Mouse (Mus musculus) midbrain, embryonic 15.5 days (tissue): ENCODE results near the gene Gper1. TPM values are rescaled to one million over a fixed set of nuclear protein-coding genes. Genes with fewer than 3 reads are reported as not detected.
"Not testable (repeated sequence)": the region's sequence is repeated elsewhere in the genome, so short reads cannot be mapped to it uniquely, and the experiment has no call there.

Source experiments
- ATAC-seq: fragments of 200-750 bp; cut with Nextera tagmentation; replicated peaks from 2 replicates; pipeline ENCODE4 v1.8.0; 2017; ENCODE audit warnings: moderate TSS enrichment
- H3K27ac ChIP-seq: fragments of 300-500 bp; sonication (generic); 2 replicates; pipeline ENCODE4 v1.5.1; 2015; ENCODE audit warnings: mild to moderate bottlenecking, inconsistent platforms
- H3K27me3 ChIP-seq: fragments of 300-500 bp; sonication (generic); replicated peaks from 2 replicates; pipeline ENCODE4 v1.6.1; 2015; ENCODE audit warnings: inconsistent platforms
- H3K36me3 ChIP-seq: fragments of 300-500 bp; sonication (generic); replicated peaks from 2 replicates; pipeline ENCODE4 v1.6.1; 2015; ENCODE audit warnings: inconsistent platforms
- H3K4me1 ChIP-seq: fragments of 300-500 bp; sonication (generic); 2 replicates; pipeline ENCODE4 v1.6.1; 2015; ENCODE audit warnings: inconsistent platforms
- H3K4me2 ChIP-seq: fragments of 300-500 bp; sonication (generic); 2 replicates; pipeline ENCODE4 v1.6.1; 2015; ENCODE audit warnings: inconsistent platforms, mild to moderate bottlenecking, moderate library complexity
- H3K4me3 ChIP-seq: fragments of 300-500 bp; sonication (generic); 2 replicates; pipeline ENCODE4 v1.5.1; 2015; ENCODE audit warnings: mild to moderate bottlenecking, inconsistent platforms
- H3K9ac ChIP-seq: fragments of 300-500 bp; sonication (generic); 2 replicates; pipeline ENCODE4 v1.6.1; 2015; ENCODE audit warnings: mild to moderate bottlenecking, inconsistent platforms
- H3K9me3 ChIP-seq: fragments of 300-500 bp; sonication (generic); 2 replicates; pipeline ENCODE4 v1.6.1; 2016; ENCODE audit warnings: inconsistent platforms
- WGBS: fragments of 180-500 bp; shearing (Covaris S2); methylation state at CpG from one replicate; pipeline ENCODE4 v1.1.7; 2015; ENCODE audit warnings: mixed read lengths; 5-methylcytosine and 5-hydroxymethylcytosine counted together
- polyA plus RNA-seq: library from polyadenylated mRNA; unstranded; fragments of >200 nt; fragmentation: Nextera tagmentation; extraction: Ambion mirVana; gene quantifications from 2 replicates; pipeline ENCODE4 v1.2.1, GENCODE M21; 2015

Gene Gper1
- polyA plus RNA-seq, 1 experiment from 2014 or later, result 8.2 TPM

DNA sequence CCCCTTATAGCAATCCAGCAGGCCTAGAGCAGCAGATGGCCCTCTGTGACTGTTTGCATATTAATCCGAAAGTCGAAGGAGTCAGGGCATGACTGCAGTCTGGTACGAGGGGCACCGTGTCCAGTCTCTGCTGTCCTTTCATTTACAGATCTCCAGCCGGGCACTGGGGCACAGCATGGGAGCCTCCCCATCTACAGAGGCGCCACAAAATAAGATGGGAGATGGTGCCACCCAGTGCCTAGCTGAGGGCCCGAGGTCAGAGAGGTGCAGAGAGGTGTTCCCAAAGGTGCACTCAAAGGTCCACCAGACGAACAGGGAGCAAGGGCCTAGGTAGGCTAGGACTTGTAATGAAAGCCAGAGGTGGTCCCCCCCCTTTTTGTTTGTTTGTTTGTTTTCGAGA lies 39.7 kb upstream of the Gper1 start:
- Histone ChIP-seq H3K4me2 (no peak overlapping the region), H3K4me1 (peaks cover 22% of the 10 kb centered on the region), H3K9ac (no peak overlapping the region), H3K36me3 (no peaks in the 10 kb centered on the region), H3K27me3 (no peaks in the 10 kb centered on the region), H3K27ac (no peak overlapping the region), H3K4me3 (no peak overlapping the region), H3K9me3 (no peaks in the 10 kb centered on the region)
- ATAC-seq, result no peak
- 71% methylated on average over 9 of the region's 9 CpGs for WGBS

- H3K27ac ChIP-seq, result no peak overlapping the region
- no peaks in the 10 kb centered on the region for H3K27me3 ChIP-seq
- no peak for ATAC-seq
- WGBS, result 77% methylated on average over 10 of the region's 10 CpGs
- no peaks in the 10 kb centered on the region for H3K36me3 ChIP-seq
- no peak overlapping the region for H3K4me2 ChIP-seq
- peaks cover 34% of the 10 kb centered on the region for H3K4me1 ChIP-seq
- no peak overlapping the region for H3K9ac ChIP-seq
- H3K9me3 ChIP-seq, result no peaks in the 10 kb centered on the region
- no peak overlapping the region for H3K4me3 ChIP-seq
Observed at GRCm38 (mm10) chr5:139384531-139384930, 38.4 kb upstream of the Gper1 start.

GRCm38 (mm10) chr5:139386047-139386446 lies 36.9 kb upstream of the Gper1 start:
- no peak for ATAC-seq
- H3K9me3 ChIP-seq, result no peaks in the 10 kb centered on the region
- no peak overlapping the region for H3K27ac ChIP-seq
- 98% methylated on average over 5 of the region's 5 CpGs for WGBS
- H3K4me3 ChIP-seq, result no peak overlapping the region
- no peaks in the 10 kb centered on the region for H3K27me3 ChIP-seq
- H3K4me2 ChIP-seq, result no peak overlapping the region
- H3K36me3 ChIP-seq, result no peaks in the 10 kb centered on the region
- H3K4me1 ChIP-seq, result peaks cover 29% of the 10 kb centered on the region
- no peak overlapping the region for H3K9ac ChIP-seq

GRCm38 (mm10) chr5:139387329-139388194 lies 35.4 kb upstream of the Gper1 start:
- H3K27me3 ChIP-seq, result no peaks in the 10 kb centered on the region
- H3K9ac ChIP-seq, result no peak overlapping the region
- no peak overlapping the region for H3K4me3 ChIP-seq
- H3K27ac ChIP-seq, result no peak overlapping the region
- peaks cover 27% of the 10 kb centered on the region for H3K4me1 ChIP-seq
- H3K9me3 ChIP-seq, result no peaks in the 10 kb centered on the region
- ATAC-seq, result no peak
- H3K4me2 ChIP-seq, result no peak overlapping the region
- WGBS, result 83% methylated on average over 10 of the region's 10 CpGs
- H3K36me3 ChIP-seq, result no peaks in the 10 kb centered on the region

DNA sequence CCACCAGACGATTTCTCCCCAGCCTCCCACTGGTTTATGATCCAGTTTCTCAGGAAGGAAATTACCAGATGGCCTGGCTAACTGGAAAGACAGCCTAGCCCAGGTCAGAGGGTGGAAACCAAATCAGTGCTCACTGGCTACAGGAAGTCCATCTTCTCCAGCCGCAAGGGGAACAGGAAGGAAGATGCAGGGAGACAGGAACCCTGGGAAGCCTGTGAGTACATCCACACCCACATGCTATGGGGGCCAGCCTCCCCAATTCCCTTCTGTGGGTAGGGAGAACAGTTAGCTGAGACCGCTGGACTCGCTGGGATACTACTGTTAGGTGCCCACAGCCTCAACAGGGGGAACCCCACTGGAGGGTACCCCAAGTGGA lies 34.8 kb upstream of the Gper1 start:
- peaks cover 22% of the 10 kb centered on the region for H3K4me1 ChIP-seq
- no peak for ATAC-seq
- WGBS, result 83% methylated on average over 4 of the region's 4 CpGs
- no peak overlapping the region for H3K4me2 ChIP-seq
- H3K27ac ChIP-seq, result 0 out of 2 replicates have a peak overlapping the region, but pooled peaks have one; percentile 69
- H3K27me3 ChIP-seq, result no peaks in the 10 kb centered on the region
- no peaks in the 10 kb centered on the region for H3K36me3 ChIP-seq
- no peak overlapping the region for H3K4me3 ChIP-seq
- H3K9me3 ChIP-seq, result no peaks in the 10 kb centered on the region
- H3K9ac ChIP-seq, result no peak overlapping the region

DNA sequence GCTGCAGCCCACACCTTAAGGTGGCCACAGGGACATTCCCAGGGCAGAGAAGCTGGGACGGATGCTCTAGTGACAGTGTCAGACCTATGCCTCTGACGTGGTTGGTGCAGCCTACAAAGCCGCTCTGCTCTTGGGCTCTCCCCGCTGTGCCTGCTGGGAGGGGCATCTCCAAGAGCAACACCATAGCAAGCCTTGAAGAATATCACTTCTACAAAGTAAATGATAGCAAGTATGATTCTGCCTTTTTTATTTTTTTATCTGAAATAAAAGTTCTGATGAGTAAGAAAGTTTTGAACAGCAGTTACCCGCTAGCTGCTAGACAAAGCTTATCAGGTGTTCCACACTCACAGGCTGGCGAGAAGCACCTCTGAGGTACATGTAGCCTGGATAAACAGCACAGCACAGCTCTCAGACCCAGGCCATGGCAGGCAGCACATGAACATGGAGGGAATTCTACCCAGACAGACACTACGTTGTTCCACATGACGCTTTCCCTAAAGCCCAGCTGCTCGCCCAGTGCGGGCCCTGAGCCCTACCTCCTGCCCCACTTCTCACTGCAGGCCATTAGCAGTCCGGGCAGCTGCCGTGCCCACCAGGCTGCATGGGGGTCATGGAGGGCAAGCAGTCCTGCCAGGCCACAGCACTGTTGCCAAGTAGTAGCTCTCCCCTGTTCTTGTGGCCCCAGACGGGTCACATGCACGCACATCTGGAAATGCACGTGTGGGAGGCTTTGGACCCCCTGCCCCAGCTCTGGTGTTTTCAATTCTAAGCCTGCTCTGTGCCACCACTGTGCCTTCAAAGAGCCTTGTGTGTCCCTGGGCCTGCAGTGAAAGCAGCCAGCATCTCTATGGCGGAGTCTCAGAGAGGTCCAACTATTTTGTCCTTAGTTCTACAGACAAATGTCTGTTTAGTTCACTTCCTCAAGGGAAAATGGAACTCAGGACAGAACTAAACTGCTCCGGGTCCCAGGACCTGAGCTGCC lies 34.0 kb upstream of the Gper1 start:
- Histone ChIP-seq H3K4me1 (peaks cover 22% of the 10 kb centered on the region), H3K9ac (no peak overlapping the region), H3K27ac (peak overlapping the region; percentile 69), H3K4me2 (no peak overlapping the region), H3K9me3 (no peaks in the 10 kb centered on the region), H3K27me3 (no peaks in the 10 kb centered on the region), H3K36me3 (no peaks in the 10 kb centered on the region), H3K4me3 (no peak overlapping the region)
- ATAC-seq, result 0 out of 2 replicates have a peak, but pooled peaks have one; percentile 31
- 79% methylated on average over 17 of the region's 17 CpGs for WGBS

DNA sequence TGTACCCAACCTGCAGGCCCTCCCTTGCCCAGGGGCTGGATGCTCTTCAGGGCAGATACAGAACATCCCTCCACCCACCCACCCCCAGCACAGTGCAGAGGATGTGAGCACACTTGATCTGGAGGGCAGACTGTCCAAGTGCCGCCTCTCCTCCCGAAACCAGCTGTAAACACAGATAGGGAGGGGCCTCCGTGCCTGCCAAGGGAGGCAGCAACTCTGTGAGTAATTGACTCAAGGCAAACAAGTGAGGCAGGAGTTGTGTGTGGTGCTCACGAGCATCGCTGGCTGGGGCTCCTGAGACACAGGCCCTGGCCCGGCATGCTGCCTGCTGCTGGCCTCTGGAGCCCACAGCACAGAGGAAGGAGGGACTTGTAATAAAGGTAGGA lies 33.3 kb upstream of the Gper1 start:
- 59% methylated on average over 6 of the region's 6 CpGs for WGBS

DNA sequence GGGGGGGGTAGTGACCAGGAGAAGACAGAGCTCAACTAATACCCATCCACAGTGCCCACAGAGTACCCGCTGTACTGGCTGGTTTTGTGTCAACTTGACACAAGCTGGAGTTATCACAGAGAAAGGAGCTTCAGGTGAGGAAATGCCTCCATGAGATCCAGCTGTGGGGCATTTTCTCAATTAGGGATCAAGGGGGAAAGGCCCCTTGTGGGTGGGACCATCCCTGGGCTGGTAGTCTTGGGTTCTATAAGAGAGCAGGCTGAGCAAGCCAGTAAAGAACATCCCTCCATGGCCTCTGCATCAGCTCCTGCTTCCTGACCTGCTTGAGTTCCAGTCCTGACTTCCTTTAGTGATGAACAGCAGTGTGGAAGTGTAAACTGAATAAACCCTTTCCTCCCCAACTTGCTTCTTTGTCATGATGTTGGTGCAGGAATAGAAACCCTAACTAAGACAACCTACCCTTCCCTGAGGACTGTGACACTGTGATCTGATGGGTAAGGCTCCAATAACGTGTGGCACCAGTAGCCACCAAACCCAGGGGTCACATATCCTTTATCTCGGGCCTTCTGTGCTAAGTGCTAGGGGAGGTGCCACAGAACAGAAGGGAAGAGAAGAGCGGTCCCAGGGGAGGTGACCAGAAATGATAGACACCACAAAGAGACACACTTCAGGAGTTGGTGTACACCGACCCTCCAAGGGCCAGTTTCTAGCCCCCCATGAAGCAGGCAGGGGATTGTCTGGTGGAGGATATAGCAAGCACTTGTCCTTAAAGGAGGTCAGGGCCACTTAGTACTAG lies 32.4 kb upstream of the Gper1 start:
- H3K4me3 ChIP-seq, H3K4me2 ChIP-seq, H3K27me3 ChIP-seq, ATAC-seq, H3K27ac ChIP-seq, H3K9ac ChIP-seq, H3K36me3 ChIP-seq, H3K9me3 ChIP-seq: not testable (repeated sequence)
- 78% methylated on average over 5 of the region's 5 CpGs for WGBS
- peaks cover 22% of the 10 kb centered on the region for H3K4me1 ChIP-seq

More for the DNA sequence above, 33.3 kb upstream of the Gper1 start:
- Histone ChIP-seq H3K4me1 (peaks cover 22% of the 10 kb centered on the region), H3K36me3 (no peaks in the 10 kb centered on the region), H3K27ac (peak overlapping the region; percentile 69), H3K9ac (no peak overlapping the region), H3K9me3 (no peaks in the 10 kb centered on the region), H3K4me3 (no peak overlapping the region), H3K27me3 (no peaks in the 10 kb centered on the region), H3K4me2 (no peak overlapping the region)
- 0 out of 2 replicates have a peak, but pooled peaks have one; percentile 30 for ATAC-seq

DNA sequence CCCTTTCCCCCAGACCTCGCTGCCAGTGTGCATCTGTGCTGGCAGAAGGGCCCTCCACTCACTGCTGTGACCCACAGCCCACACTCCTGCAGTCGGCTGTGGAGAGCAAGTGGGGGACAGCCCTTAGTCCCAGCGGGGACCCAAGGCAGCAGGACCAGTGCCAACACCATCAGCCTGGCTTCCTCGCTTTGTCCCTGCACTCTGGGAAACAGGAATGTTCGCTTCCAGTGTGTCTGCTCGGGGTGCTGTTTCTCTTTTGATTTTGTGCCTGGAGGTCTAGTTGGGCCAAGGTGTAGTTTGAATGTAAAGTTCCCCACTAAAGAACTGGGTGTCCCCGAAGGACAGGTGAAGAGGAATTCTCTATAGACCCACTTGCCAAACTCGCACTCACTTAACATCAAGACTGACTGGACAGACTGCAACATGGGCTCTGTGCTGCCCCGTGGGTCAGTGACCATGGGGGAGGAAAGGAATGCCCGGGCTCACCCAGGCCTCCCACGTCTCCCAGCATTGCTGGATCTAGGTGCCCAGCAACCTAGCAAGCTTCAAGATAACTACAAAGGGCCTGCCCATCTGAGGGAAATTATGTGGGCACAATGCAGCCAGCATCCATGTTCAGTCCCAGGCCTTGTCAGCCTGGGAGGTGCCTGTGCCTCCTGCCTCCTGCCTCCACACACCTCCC lies 31.5 kb upstream of the Gper1 start:
- 74% methylated on average over 11 of the region's 11 CpGs for WGBS
- Histone ChIP-seq H3K4me2 (no peak overlapping the region), H3K9ac (no peak overlapping the region)

GRCm38 (mm10) chr5:139392219-139393196 lies 30.4 kb upstream of the Gper1 start:
- Histone ChIP-seq H3K4me3 (no peak overlapping the region), H3K4me2 (no peak overlapping the region), H3K4me1 (peaks cover 22% of the 10 kb centered on the region), H3K36me3 (no peaks in the 10 kb centered on the region), H3K9ac (no peak overlapping the region), H3K9me3 (no peaks in the 10 kb centered on the region), H3K27me3 (no peaks in the 10 kb centered on the region), H3K27ac (no peak overlapping the region)
- 95% methylated on average over 37 of the region's 37 CpGs for WGBS
- ATAC-seq, result no peak

More for the DNA sequence above, 31.5 kb upstream of the Gper1 start:
- no peaks in the 10 kb centered on the region for H3K9me3 ChIP-seq
- H3K4me1 ChIP-seq, result peaks cover 22% of the 10 kb centered on the region
- H3K27me3 ChIP-seq, result no peaks in the 10 kb centered on the region
- H3K36me3 ChIP-seq, result no peaks in the 10 kb centered on the region
- ATAC-seq, result no peak
- no peak overlapping the region for H3K4me3 ChIP-seq
- H3K27ac ChIP-seq, result no peak overlapping the region
